Mouse (Mus musculus): Measurements from ENCODE around the gene Gdf2. TPM values are rescaled to one million over a fixed set of nuclear protein-coding genes. Genes with fewer than 3 reads are reported as not detected.

Gdf2 gene
- total RNA-seq (2021) = under 1 TPM; 0.07 to 0.18 TPM
- long read RNA-seq, experiment 1 = 0 reads
- long read RNA-seq, experiment 2 = 0 reads

- no peak for DNase-seq
These were observed at the start of gene Gdf2 for GRCm38 (mm10) chr14:33940739-33941138. Gene Gdf2 (plus strand): TSS chr14:33941039.

GRCm38 (mm10) chr14:33891507-33891906 is 49.3 kb upstream of the Gdf2 start:
- no peak for DNase-seq

- DNase-seq = no peak
These were observed 45.1 kb upstream of the Gdf2 start for GRCm38 (mm10) chr14:33895777-33896176.

GRCm38 (mm10) chr14:33896628-33897300 is 44.1 kb upstream of the Gdf2 start:
- DNase-seq = peak; percentile 70 to 72

- DNase-seq = no peak
These were observed 38.1 kb upstream of the Gdf2 start for GRCm38 (mm10) chr14:33902783-33903182.

- DNase-seq = peak in 1 of 2 experiments; percentile 22
These were observed 37.6 kb upstream of the Gdf2 start for GRCm38 (mm10) chr14:33903199-33903598.

- DNase-seq = no peak
These were observed 36.0 kb upstream of the Gdf2 start for GRCm38 (mm10) chr14:33904851-33905250.

- DNase-seq = peak; percentile 76 to 85
These were observed 27.1 kb upstream of the Gdf2 start for GRCm38 (mm10) chr14:33913727-33914126.

- DNase-seq = no peak
These were observed 26.6 kb upstream of the Gdf2 start for GRCm38 (mm10) chr14:33914206-33914605.

- DNase-seq = no peak
These were observed 19.9 kb upstream of the Gdf2 start for GRCm38 (mm10) chr14:33920727-33921559.

GRCm38 (mm10) chr14:33922771-33923167 is 18.1 kb upstream of the Gdf2 start:
- DNase-seq = no peak

- peak; percentile 30 to 43 for DNase-seq
These were observed 17.4 kb upstream of the Gdf2 start, which contains the start of gene Gdf10 for GRCm38 (mm10) chr14:33923168-33924070. Gene Gdf10 (plus strand): TSS chr14:33923587.

- no peak for DNase-seq
These were observed 9.0 kb upstream of the Gdf2 start for GRCm38 (mm10) chr14:33931853-33932252.

GRCm38 (mm10) chr14:33932935-33933703 is 7.7 kb upstream of the Gdf2 start:
- DNase-seq = peak; percentile 56 to 86

GRCm38 (mm10) chr14:33933778-33934317 is 7.0 kb upstream of the Gdf2 start:
- DNase-seq = peak; percentile 24 to 76

- peak; percentile 44 to 76 for DNase-seq
These were observed 1.7 kb upstream of the Gdf2 start for GRCm38 (mm10) chr14:33939117-33939516.

GRCm38 (mm10) chr14:33942222-33942621 is 1.4 kb downstream of the Gdf2 start:
- no peak for DNase-seq

GRCm38 (mm10) chr14:33946125-33946524 is 5.3 kb downstream of the Gdf2 start:
- DNase-seq = no peak

- DNase-seq = no peak
These were observed 11.6 kb downstream of the Gdf2 start for GRCm38 (mm10) chr14:33952233-33952981.

- no peak for DNase-seq
These were observed 12.9 kb downstream of the Gdf2 start, which contains the start of gene Rbp3 for GRCm38 (mm10) chr14:33953761-33954160. Gene Rbp3 (plus strand): TSS chr14:33954003.
